Mouse (Mus musculus) heart, embryonic 11.5 days (tissue): ENCODE data around the gene Sowahc. TPM values are rescaled to one million over a fixed set of nuclear protein-coding genes. Genes with fewer than 3 reads are reported as not detected.

Source experiments
- ATAC-seq: fragments of 200-750 bp; cut with Nextera tagmentation; replicated peaks from 2 replicates; pipeline ENCODE4 v1.8.0; 2017; ENCODE audit warnings: moderate library complexity; ENCODE audit not compliant: insufficient number of reproducible peaks, low FRiP score, low TSS enrichment
- H3K27ac ChIP-seq: fragments of 300-500 bp; sonication (generic); 2 replicates; pipeline ENCODE4 v1.5.1; 2014; ENCODE audit warnings: mild to moderate bottlenecking, low read depth, low read length
- H3K27me3 ChIP-seq: fragments of 300-500 bp; sonication (generic); 2 replicates; pipeline ENCODE4 v1.6.1; 2014; ENCODE audit warnings: mild to moderate bottlenecking, low read length, mixed read lengths; ENCODE audit not compliant: control insufficient read depth, insufficient read depth
- H3K36me3 ChIP-seq: fragments of 300-500 bp; sonication (generic); 2 replicates; pipeline ENCODE4 v1.6.1; 2014; ENCODE audit warnings: mild to moderate bottlenecking, low read length, moderate library complexity, mixed read lengths; ENCODE audit not compliant: control insufficient read depth, insufficient read depth
- H3K4me1 ChIP-seq: fragments of 300-500 bp; sonication (generic); 2 replicates; pipeline ENCODE4 v1.6.1; 2014; ENCODE audit warnings: low read length; ENCODE audit not compliant: control insufficient read depth, insufficient read depth
- H3K4me2 ChIP-seq: fragments of 300-500 bp; sonication (generic); 2 replicates; pipeline ENCODE4 v1.6.1; 2014; ENCODE audit warnings: mild to moderate bottlenecking, moderate library complexity
- H3K4me3 ChIP-seq: fragments of 300-500 bp; sonication (generic); 2 replicates; pipeline ENCODE4 v1.5.1; 2014; ENCODE audit warnings: low read depth, low read length
- H3K9ac ChIP-seq: fragments of 300-500 bp; sonication (generic); 2 replicates; pipeline ENCODE4 v1.6.1; 2014; ENCODE audit warnings: mild to moderate bottlenecking, low read depth, low read length, moderate library complexity
- H3K9me3 ChIP-seq: fragments of 300-500 bp; sonication (generic); replicated peaks from 2 replicates; pipeline ENCODE4 v1.6.1; 2016; ENCODE audit warnings: low read length; ENCODE audit not compliant: control insufficient read depth
- WGBS: fragments of 180-500 bp; shearing (Covaris S2); extraction: QIAGEN DNeasy Blood & Tissue Kit; methylation state at CpG from one replicate; pipeline ENCODE4 v1.1.7; 2014; ENCODE audit not compliant: insufficient replicate concordance; 5-methylcytosine and 5-hydroxymethylcytosine counted together
- polyA plus RNA-seq: library from polyadenylated mRNA; unstranded; fragments of >200 nt; fragmentation: Nextera tagmentation; extraction: Ambion mirVana; gene quantifications from 2 replicates; pipeline ENCODE4 v1.2.1, GENCODE M21; 2014

Gene Sowahc
- polyA plus RNA-seq, 1 experiment from 2014 or later: 2.0 TPM

DNA sequence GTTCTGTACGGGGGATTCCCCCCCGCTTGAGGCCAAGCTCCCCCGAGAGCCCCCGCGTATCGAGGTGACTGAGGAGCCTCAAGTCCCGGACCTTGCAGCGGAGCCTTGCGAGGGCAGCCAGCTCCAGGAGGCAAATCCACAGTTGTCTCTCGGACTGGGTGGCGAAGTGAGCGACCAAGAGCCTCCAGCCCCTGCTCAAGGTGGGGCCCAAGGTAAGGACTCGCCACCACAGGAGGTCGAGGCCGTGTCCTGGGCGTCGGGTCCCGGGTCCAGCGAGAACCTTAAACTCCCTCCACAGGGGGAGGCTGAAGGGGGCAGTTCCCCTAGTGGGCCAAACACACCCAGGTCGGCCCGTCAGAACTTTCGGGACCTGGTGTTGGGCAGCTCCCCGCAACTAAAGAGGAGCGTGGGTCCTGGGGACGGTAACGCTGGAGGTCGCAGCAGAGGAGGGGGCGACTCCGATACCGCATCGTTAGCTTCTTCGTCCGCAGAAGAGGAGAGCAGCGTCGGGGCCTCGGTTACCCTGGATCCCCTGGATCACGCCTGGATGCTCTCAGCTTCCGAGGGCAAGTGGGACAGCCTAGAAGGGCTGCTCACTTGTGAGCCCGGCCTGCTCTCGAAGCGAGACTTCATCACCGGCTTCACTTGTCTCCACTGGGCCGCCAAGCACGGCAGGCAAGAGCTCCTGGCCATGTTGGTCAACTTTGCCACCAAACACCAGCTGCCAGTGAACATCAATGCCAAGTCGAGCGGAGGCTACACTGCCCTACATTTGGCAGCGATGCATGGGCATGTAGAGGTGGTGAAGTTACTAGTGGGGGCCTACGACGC is 733 bp downstream of the Sowahc start:
- no peaks in the 10 kb centered on the region for H3K9me3 ChIP-seq
- 0 out of 2 replicates have a peak, but pooled peaks have one; percentile 6 for ATAC-seq
- peak overlapping the region; percentile 94 for H3K27ac ChIP-seq
- WGBS: 2% methylated on average over 49 of the region's 49 CpGs
- H3K4me1 ChIP-seq: peaks cover 16% of the 10 kb centered on the region
- H3K27me3 ChIP-seq: no peaks in the 10 kb centered on the region
- H3K36me3 ChIP-seq: no peaks in the 10 kb centered on the region
- peak overlapping the region; percentile 83 for H3K9ac ChIP-seq
- peak overlapping the region; percentile 100 for H3K4me2 ChIP-seq
- H3K4me3 ChIP-seq: peak overlapping the region; percentile 59

DNA sequence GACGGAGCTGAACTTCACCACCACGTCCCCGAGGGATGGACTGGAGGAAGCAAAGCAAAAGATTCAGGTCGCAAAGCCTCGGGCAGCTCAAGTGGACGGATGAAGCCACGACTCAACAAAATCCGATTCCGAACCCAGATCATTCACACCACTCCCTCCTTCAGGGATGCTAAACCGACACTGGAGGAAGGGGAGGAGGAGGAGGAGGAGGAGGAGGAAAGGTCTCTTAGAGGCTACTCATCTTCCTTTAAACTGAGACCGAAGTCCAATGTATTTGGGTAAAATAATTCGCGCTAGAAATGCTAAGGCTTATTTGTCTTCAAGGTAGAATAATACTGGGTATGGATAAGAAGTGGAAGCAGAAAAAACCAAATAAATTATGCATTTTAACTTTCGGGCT is 1.5 kb downstream of the Sowahc start:
- H3K4me2 ChIP-seq: peak overlapping the region; percentile 100
- no peak overlapping the region; the same call in 1 of the 2 replicates for H3K9ac ChIP-seq
- H3K4me1 ChIP-seq: peaks cover 16% of the 10 kb centered on the region
- H3K36me3 ChIP-seq: no peaks in the 10 kb centered on the region
- ATAC-seq: no peak
- H3K27me3 ChIP-seq: no peaks in the 10 kb centered on the region
- H3K9me3 ChIP-seq: no peaks in the 10 kb centered on the region
- WGBS: 29% methylated on average over 14 of the region's 14 CpGs
- peak overlapping the region; percentile 59 for H3K4me3 ChIP-seq
- no peak overlapping the region for H3K27ac ChIP-seq

DNA sequence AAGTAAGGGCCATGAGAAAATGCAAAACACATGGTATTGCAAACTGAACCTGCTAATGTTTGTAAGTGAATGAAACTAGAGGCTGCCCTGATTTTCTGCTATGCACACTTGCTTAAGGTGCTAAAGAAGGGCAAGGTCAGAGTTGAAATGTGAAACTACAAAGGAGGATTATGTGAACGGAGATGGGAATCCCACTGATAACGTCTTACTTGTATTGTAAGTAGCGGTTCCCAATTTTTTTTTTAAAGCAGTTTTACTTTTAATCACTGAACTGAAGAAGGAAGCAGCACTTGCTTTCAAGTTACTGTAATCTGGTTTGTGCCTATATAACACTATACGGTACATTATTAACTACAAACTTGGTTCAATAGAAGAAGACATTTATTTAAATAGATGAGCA is 2.1 kb downstream of the Sowahc start:
- no peak for ATAC-seq
- H3K4me1 ChIP-seq: peaks cover 15% of the 10 kb centered on the region
- H3K4me2 ChIP-seq: peak overlapping the region; percentile 22
- no peaks in the 10 kb centered on the region for H3K9me3 ChIP-seq
- no peaks in the 10 kb centered on the region for H3K27me3 ChIP-seq
- 67% methylated on average over 4 of the region's 4 CpGs for WGBS
- H3K9ac ChIP-seq: no peak overlapping the region
- no peak overlapping the region for H3K27ac ChIP-seq
- no peaks in the 10 kb centered on the region for H3K36me3 ChIP-seq
- no peak overlapping the region for H3K4me3 ChIP-seq

DNA sequence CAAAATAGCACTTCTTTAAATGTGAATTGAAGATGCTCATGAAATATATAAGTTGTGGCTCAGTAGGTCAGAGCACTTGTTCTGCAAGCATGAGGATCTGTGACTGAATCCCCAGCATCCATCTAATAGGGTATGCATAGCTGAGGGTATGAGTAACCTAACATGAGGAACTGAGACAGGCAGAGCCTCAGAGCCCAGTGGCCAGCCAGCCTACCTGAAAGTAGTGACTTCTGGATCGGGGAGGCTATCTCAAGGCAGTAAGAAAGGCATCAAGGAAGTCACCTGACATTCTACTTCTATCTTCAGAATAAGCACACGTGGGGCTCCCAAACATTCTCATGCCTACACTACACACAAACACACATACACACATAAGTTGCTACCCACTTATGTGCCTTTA is 3.4 kb downstream of the Sowahc start:
- no peak for ATAC-seq
- no peaks in the 10 kb centered on the region for H3K9me3 ChIP-seq
- peaks cover 13% of the 10 kb centered on the region for H3K4me1 ChIP-seq
- no peak overlapping the region for H3K9ac ChIP-seq
- no peaks in the 10 kb centered on the region for H3K36me3 ChIP-seq
- WGBS: 84% methylated on average over 2 of the region's 2 CpGs
- no peak overlapping the region for H3K4me3 ChIP-seq
- no peak overlapping the region for H3K27ac ChIP-seq
- no peak overlapping the region for H3K4me2 ChIP-seq
- no peaks in the 10 kb centered on the region for H3K27me3 ChIP-seq

DNA sequence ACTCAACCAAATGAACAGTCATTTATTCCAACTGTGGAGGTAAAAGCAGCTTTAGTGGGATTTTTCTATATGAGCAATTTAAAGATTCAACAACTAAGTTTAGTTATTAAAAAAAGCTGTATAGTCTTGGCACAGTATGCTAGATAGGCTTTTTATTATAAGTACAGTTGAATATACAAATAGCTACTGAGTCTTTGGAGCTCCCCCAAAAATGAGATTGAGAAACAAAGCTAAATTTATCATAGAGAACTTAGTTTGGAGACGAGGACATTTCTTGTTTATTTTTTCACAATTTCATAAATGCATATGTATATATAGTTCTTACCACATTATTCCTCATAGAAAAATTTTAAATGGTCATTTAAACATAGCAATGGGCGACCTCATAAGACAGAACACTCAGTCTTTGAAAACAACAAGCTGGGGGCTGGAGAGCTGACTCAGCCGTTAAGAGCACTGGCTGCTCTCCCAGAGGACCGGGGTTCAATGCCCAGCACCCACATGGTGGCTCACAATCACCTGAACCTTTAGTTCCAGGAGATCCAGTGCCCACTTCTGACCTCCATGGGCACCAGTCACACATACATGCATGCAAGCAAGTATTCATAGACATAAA is 7.6 kb downstream of the Sowahc start:
- H3K27me3 ChIP-seq: no peaks in the 10 kb centered on the region
- H3K36me3 ChIP-seq: no peaks in the 10 kb centered on the region
- 72% methylated on average over 4 of the region's 4 CpGs for WGBS
- ATAC-seq: no peak
- H3K9me3 ChIP-seq: no peaks in the 10 kb centered on the region
- no peak overlapping the region for H3K27ac ChIP-seq
- H3K4me1 ChIP-seq: no peaks in the 10 kb centered on the region
- no peak overlapping the region for H3K4me2 ChIP-seq
- H3K4me3 ChIP-seq: no peak overlapping the region
- H3K9ac ChIP-seq: no peak overlapping the region

DNA sequence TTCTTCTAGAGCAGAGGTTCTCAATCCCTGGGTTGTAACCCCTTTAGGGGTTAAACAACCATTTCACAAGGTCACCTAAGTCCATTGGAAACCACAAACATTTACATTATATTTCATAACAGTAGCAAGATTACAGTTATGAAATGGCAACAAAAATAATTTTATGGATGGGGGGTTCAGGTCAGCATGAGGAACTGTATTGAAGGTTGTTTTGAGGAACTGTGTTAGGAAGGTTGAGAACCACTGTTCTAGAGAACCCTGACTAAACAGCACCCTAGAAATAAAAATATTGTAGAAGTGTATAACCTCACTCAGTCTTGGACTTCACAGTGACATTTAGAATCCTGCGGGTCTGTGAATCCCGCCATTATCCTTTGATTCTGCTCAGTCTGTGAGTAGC is 13.5 kb downstream of the Sowahc start:
- H3K27me3 ChIP-seq: no peaks in the 10 kb centered on the region
- H3K4me3 ChIP-seq: no peak overlapping the region
- no peak overlapping the region for H3K4me2 ChIP-seq
- H3K9ac ChIP-seq: no peak overlapping the region
- no peaks in the 10 kb centered on the region for H3K4me1 ChIP-seq
- H3K27ac ChIP-seq: no peak overlapping the region
- H3K36me3 ChIP-seq: no peaks in the 10 kb centered on the region
- H3K9me3 ChIP-seq: no peaks in the 10 kb centered on the region
- ATAC-seq: no peak
- 93% methylated on average over 2 of the region's 2 CpGs for WGBS

DNA sequence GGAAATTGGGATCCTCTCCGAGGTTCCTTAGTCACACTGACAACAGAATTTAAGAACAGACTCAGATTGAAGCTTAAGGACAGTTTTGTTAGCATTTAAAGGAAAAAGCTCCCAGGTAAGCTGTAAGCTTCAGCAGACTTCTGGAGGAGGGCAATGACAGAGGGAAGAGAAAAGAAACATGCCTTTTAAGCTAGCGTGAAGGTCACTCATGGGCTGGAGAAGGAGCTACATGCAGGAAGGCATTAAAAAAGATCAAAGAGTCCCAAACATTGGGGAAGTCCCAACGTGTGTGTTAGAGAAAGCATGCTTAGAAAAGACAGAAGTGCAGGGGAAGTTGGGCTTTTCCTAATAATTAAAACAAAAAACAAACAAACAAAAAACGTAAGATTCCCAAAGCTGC is 14.1 kb downstream of the Sowahc start:
- Histone ChIP-seq H3K36me3 (no peaks in the 10 kb centered on the region), H3K4me2 (no peak overlapping the region), H3K4me3 (no peak overlapping the region), H3K4me1 (no peaks in the 10 kb centered on the region), H3K27me3 (no peaks in the 10 kb centered on the region), H3K27ac (no peak overlapping the region), H3K9me3 (no peaks in the 10 kb centered on the region), H3K9ac (no peak overlapping the region)
- WGBS: 64% methylated on average over 4 of the region's 4 CpGs
- no peak for ATAC-seq

DNA sequence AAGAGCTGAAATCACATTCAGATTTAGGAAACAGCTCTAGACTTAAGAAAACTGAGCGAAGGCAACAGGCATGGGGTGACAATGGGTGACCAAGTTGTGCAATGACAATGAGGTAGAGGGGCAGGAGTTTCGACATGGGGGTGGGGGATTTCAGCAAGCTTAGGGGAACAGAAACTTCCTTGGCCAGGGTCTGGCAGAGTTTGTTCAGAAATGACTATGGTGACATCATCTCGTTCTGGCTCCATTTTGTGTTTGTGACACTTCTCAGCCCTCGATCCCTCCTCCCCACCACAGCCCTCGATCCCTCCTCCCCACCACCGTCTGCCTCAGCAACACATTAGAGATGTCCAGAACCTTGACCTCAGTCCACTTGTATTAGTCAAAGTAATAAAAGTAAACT is 14.7 kb downstream of the Sowahc start:
- H3K4me1 ChIP-seq: no peaks in the 10 kb centered on the region
- no peak overlapping the region for H3K27ac ChIP-seq
- 78% methylated on average over 6 of the region's 6 CpGs for WGBS
- H3K4me3 ChIP-seq: no peak overlapping the region
- no peaks in the 10 kb centered on the region for H3K36me3 ChIP-seq
- no peak overlapping the region for H3K9ac ChIP-seq
- H3K9me3 ChIP-seq: no peaks in the 10 kb centered on the region
- no peaks in the 10 kb centered on the region for H3K27me3 ChIP-seq
- no peak for ATAC-seq
- H3K4me2 ChIP-seq: no peak overlapping the region

DNA sequence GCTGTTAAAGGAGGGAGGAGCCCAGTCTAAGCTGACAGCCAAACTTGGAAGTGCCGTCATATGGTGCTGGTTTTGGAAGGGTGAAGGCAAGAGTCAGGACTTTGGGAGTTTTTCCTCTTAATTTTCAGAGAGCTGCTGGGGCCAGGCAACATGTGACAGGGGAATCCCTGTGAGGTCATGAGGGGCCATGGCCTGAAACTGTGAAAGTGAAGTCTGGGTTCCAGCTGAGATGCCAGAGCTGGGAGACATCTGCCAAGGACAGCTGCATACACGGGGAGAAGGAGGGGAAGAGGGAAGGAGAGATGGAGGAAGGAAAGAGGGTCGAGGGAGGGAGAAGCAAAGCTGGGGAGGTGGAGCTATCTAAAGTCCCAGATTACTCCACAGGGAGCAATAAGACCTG is 16.0 kb downstream of the Sowahc start:
- no peak overlapping the region for H3K4me2 ChIP-seq
- no peak overlapping the region for H3K27ac ChIP-seq
- no peaks in the 10 kb centered on the region for H3K27me3 ChIP-seq
- 32% methylated on average over 3 of the region's 3 CpGs for WGBS
- H3K4me1 ChIP-seq: no peaks in the 10 kb centered on the region
- no peak overlapping the region for H3K9ac ChIP-seq
- H3K4me3 ChIP-seq: no peak overlapping the region
- no peaks in the 10 kb centered on the region for H3K36me3 ChIP-seq
- ATAC-seq: no peak
- no peaks in the 10 kb centered on the region for H3K9me3 ChIP-seq
